Mouse (Mus musculus): ENCODE measurements at regions not wholly inside any gene's neighbourhood (a gene's known extent, or its start where the extent isn't known, plus 50 kb on each side); places are given as distances from the start of the nearest gene placed in this dataset.

DNA sequence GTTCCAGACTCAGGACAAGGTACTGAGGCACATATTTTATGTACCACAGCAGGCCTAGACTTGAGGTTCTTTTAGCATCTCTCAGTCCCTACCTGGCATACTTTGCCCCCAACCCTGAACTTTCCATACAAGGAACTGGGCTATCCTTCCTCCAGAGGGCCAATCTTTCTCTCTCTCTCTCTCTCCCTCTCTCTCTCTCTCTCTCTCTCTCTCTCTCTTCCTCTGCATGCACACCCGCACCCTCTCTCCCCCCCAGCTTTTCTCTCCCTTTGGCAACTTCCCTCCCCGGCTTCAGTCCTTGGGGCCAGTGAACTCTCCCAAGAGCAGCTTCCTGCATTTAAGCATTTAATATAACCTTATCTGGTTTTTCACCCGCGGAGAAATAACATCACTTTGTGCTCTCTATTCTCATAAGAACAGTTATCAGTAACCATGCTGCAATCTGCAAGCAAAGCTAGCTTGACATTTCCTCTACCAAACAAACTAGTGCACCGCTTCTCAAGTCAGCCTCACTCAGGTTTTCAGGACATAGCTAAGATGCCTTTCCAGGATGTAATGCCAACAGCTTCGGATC is 53.3 kb upstream of the Eif4g2 start:
- 43% methylated on average over 6 of the region's 6 CpGs for WGBS
- H3K4me3 ChIP-seq (replicated peaks; ENCODE audit: extremely low read depth, low read depth, low read length), result no peak overlapping the region
- no peak for TF ChIP-seq POLR2A (IDR thresholded peaks at IDR 0.05; ENCODE audit: borderline replicate concordance, extremely low read depth, low read depth, low read length)
- no peak for TF ChIP-seq CTCF (IDR thresholded peaks at IDR 0.05; ENCODE audit: insufficient read depth, low read length)
- DNase-seq, result no peak
- peaks cover 2% of the 10 kb centered on the region for H3K4me1 ChIP-seq (ENCODE audit: control insufficient read depth, insufficient read depth, low read length)

DNA sequence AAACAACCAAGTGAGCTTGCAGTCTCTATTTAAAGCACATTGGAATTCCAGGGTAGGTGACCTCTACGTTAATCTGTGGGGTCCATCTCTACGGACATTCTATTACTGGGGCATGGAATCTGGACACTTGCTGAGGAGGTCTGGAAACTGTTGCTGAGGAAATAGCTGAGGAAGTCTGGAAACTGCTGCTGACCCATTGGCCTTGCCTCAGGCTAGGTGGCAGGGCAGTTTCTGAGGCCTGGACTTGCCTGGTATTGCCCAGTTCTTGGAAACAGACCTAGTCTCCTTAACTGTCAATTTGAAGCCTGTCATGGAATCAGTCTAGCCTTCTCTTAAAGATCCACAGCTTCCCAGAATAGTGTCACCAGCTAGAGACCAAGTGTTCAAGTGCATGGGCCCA is 51.7 kb upstream of the Eif4g2 start:
- 87% methylated on average over 2 of the region's 2 CpGs for WGBS
- no peak for DNase-seq
- TF ChIP-seq POLR2A (IDR thresholded peaks at IDR 0.05; ENCODE audit: borderline replicate concordance, extremely low read depth, low read depth, low read length), result no peak
- no peak for TF ChIP-seq CTCF (IDR thresholded peaks at IDR 0.05; ENCODE audit: insufficient read depth, low read length)

More for the DNA sequence above, 51.7 kb upstream of the Eif4g2 start:
- Histone ChIP-seq H3K4me1 (ENCODE audit: control insufficient read depth, insufficient read depth, low read length) (peaks cover 2% of the 10 kb centered on the region), H3K4me3 (replicated peaks; ENCODE audit: extremely low read depth, low read depth, low read length) (no peak overlapping the region)
